Mouse (Mus musculus) lung, embryonic 16.5 days (tissue): ENCODE data around the gene 1600014C23Rik. TPM values are rescaled to one million over a fixed set of nuclear protein-coding genes. Genes with fewer than 3 reads are reported as not detected.
A peak's percentile ranks its signal among the peaks of the same experiment; 100 is the strongest.

ENCODE experiments used
- ATAC-seq: fragments of 200-750 bp; cut with Nextera tagmentation; 2 replicates; pipeline ENCODE4 v1.8.0; 2017; ENCODE audit warnings: low read depth, mild to moderate bottlenecking, moderate library complexity
- H3K27ac ChIP-seq: fragments of 300-500 bp; sonication (generic); 2 replicates; pipeline ENCODE4 v1.5.1; 2014; ENCODE audit warnings: mild to moderate bottlenecking, control low read depth, low read length
- H3K27me3 ChIP-seq: fragments of 300-500 bp; sonication (generic); 2 replicates; pipeline ENCODE4 v1.6.1; 2014; ENCODE audit warnings: low read depth, low read length, mixed read lengths; ENCODE audit not compliant: control insufficient read depth, insufficient read depth
- H3K36me3 ChIP-seq: fragments of 300-500 bp; sonication (generic); 2 replicates; pipeline ENCODE4 v1.6.1; 2014; ENCODE audit warnings: low read length; ENCODE audit not compliant: control insufficient read depth, insufficient read depth
- H3K4me1 ChIP-seq: fragments of 300-500 bp; sonication (generic); replicated peaks from 2 replicates; pipeline ENCODE4 v1.6.1; 2014; ENCODE audit warnings: low read length, mixed read lengths; ENCODE audit not compliant: control insufficient read depth, insufficient read depth
- H3K4me2 ChIP-seq: fragments of 300-500 bp; sonication (generic); 2 replicates; pipeline ENCODE4 v1.6.1; 2014; ENCODE audit warnings: low read depth, low read length, control low read depth
- H3K4me3 ChIP-seq: fragments of 300-500 bp; sonication (generic); 2 replicates; pipeline ENCODE4 v1.5.1; 2014; ENCODE audit warnings: mild to moderate bottlenecking, low read length, control low read depth
- H3K9ac ChIP-seq: fragments of 300-500 bp; sonication (generic); 2 replicates; pipeline ENCODE4 v1.6.1; 2014; ENCODE audit warnings: low read length, control low read depth
- H3K9me3 ChIP-seq: fragments of 300-500 bp; sonication (generic); 2 replicates; pipeline ENCODE4 v1.6.1; 2016; ENCODE audit warnings: low read length; ENCODE audit not compliant: control insufficient read depth
- WGBS: fragments of 180-500 bp; shearing (Covaris S2); extraction: QIAGEN DNeasy Blood & Tissue Kit; methylation state at CpG from one replicate; pipeline ENCODE4 v1.1.7; 2014; 5-methylcytosine and 5-hydroxymethylcytosine counted together
- polyA plus RNA-seq: library from polyadenylated mRNA; unstranded; fragments of >200 nt; fragmentation: Nextera tagmentation; extraction: Ambion mirVana; gene quantifications from 2 replicates; pipeline ENCODE4 v1.2.1, GENCODE M21; 2015

Gene 1600014C23Rik
- not detected in 2 replicates for polyA plus RNA-seq

GRCm38 (mm10) chr17:45733735-45734301, at the start of gene 1600014C23Rik:
Gene 1600014C23Rik (minus strand): TSS chr17:45733844.
- H3K4me2 ChIP-seq = peak within 1 kb of the TSS; percentile 91
- peaks cover 32% of the 10 kb centered on the region for H3K4me1 ChIP-seq
- H3K27me3 ChIP-seq = peaks cover 10% of the 10 kb centered on the region
- peak; percentile 3; the same call in 1 of the 2 replicates for ATAC-seq
- peak within 1 kb of the TSS; percentile 45 for H3K4me3 ChIP-seq
- no peaks in the 10 kb centered on the region for H3K36me3 ChIP-seq
- H3K9ac ChIP-seq = peak within 1 kb of the TSS; percentile 70
- peak within 1 kb of the TSS; percentile 12; the same call in 1 of the 2 replicates for H3K27ac ChIP-seq
- no peaks in the 10 kb centered on the region for H3K9me3 ChIP-seq
- 3% methylated on average over 41 of the region's 41 CpGs for WGBS

GRCm38 (mm10) chr17:45778446-45778845, 44.8 kb upstream of the 1600014C23Rik start:
- Histone ChIP-seq H3K27me3 (no peaks in the 10 kb centered on the region), H3K4me2 (no peak overlapping the region), H3K9ac (no peak overlapping the region), H3K36me3 (no peaks in the 10 kb centered on the region), H3K4me3 (no peak overlapping the region), H3K4me1 (no peaks in the 10 kb centered on the region), H3K27ac (no peak overlapping the region), H3K9me3 (no peaks in the 10 kb centered on the region)
- WGBS = 67% methylated on average over 4 of the region's 4 CpGs
- no peak for ATAC-seq

GRCm38 (mm10) chr17:45777431-45777830, 43.8 kb upstream of the 1600014C23Rik start:
- WGBS = 72% methylated on average over 6 of the region's 6 CpGs
- Histone ChIP-seq H3K4me3 (no peak overlapping the region), H3K4me1 (no peaks in the 10 kb centered on the region), H3K9me3 (no peaks in the 10 kb centered on the region), H3K4me2 (no peak overlapping the region), H3K27ac (no peak overlapping the region), H3K36me3 (no peaks in the 10 kb centered on the region), H3K27me3 (no peaks in the 10 kb centered on the region), H3K9ac (no peak overlapping the region)
- ATAC-seq = no peak

- Histone ChIP-seq H3K4me1 (no peaks in the 10 kb centered on the region), H3K9ac (no peak overlapping the region), H3K4me2 (no peak overlapping the region), H3K9me3 (no peaks in the 10 kb centered on the region), H3K36me3 (no peaks in the 10 kb centered on the region), H3K4me3 (no peak overlapping the region), H3K27me3 (no peaks in the 10 kb centered on the region), H3K27ac (no peak overlapping the region)
- ATAC-seq = no peak
- 89% methylated on average over 8 of the region's 8 CpGs for WGBS
Measured at GRCm38 (mm10) chr17:45776185-45776584, 42.5 kb upstream of the 1600014C23Rik start.

GRCm38 (mm10) chr17:45775468-45775867, 41.8 kb upstream of the 1600014C23Rik start:
- Histone ChIP-seq H3K27me3 (no peaks in the 10 kb centered on the region), H3K4me2 (no peak overlapping the region), H3K9ac (no peak overlapping the region), H3K4me1 (peaks cover 4% of the 10 kb centered on the region), H3K36me3 (no peaks in the 10 kb centered on the region), H3K27ac (no peak overlapping the region), H3K9me3 (no peaks in the 10 kb centered on the region), H3K4me3 (no peak overlapping the region)
- no peak for ATAC-seq
- WGBS = 88% methylated on average over 9 of the region's 9 CpGs

GRCm38 (mm10) chr17:45772566-45772965, 38.9 kb upstream of the 1600014C23Rik start:
- no peak overlapping the region for H3K4me2 ChIP-seq
- 55% methylated on average over 3 of the region's 3 CpGs for WGBS
- no peaks in the 10 kb centered on the region for H3K27me3 ChIP-seq
- H3K36me3 ChIP-seq = no peaks in the 10 kb centered on the region
- H3K9me3 ChIP-seq = no peaks in the 10 kb centered on the region
- no peak overlapping the region for H3K27ac ChIP-seq
- H3K4me3 ChIP-seq = no peak overlapping the region
- peaks cover 15% of the 10 kb centered on the region for H3K4me1 ChIP-seq
- ATAC-seq = no peak
- no peak overlapping the region for H3K9ac ChIP-seq

GRCm38 (mm10) chr17:45772096-45772495, 38.5 kb upstream of the 1600014C23Rik start:
- Histone ChIP-seq H3K4me2 (no peak overlapping the region), H3K4me1 (peaks cover 20% of the 10 kb centered on the region), H3K27ac (no peak overlapping the region), H3K9ac (no peak overlapping the region), H3K27me3 (no peaks in the 10 kb centered on the region), H3K9me3 (no peaks in the 10 kb centered on the region), H3K36me3 (no peaks in the 10 kb centered on the region), H3K4me3 (no peak overlapping the region)
- 71% methylated on average over 8 of the region's 8 CpGs for WGBS
- ATAC-seq = no peak

GRCm38 (mm10) chr17:45770441-45770840, 36.8 kb upstream of the 1600014C23Rik start:
- Histone ChIP-seq H3K9me3 (no peaks in the 10 kb centered on the region), H3K4me1 (peaks cover 33% of the 10 kb centered on the region), H3K9ac (0 out of 2 replicates have a peak overlapping the region, but pooled peaks have one; percentile 31), H3K4me2 (no peak overlapping the region), H3K36me3 (no peaks in the 10 kb centered on the region), H3K27ac (peak overlapping the region; percentile 70), H3K4me3 (no peak overlapping the region), H3K27me3 (no peaks in the 10 kb centered on the region)
- peak; percentile 16; the same call in 1 of the 2 replicates for ATAC-seq
- 32% methylated on average over 6 of the region's 6 CpGs for WGBS

- peak overlapping the region; percentile 70 for H3K27ac ChIP-seq
- H3K4me3 ChIP-seq = no peak overlapping the region
Measured at GRCm38 (mm10) chr17:45769821-45770220, 36.2 kb upstream of the 1600014C23Rik start.

More at GRCm38 (mm10) chr17:45769821-45770220, 36.2 kb upstream of the 1600014C23Rik start:
- H3K36me3 ChIP-seq = no peaks in the 10 kb centered on the region
- no peaks in the 10 kb centered on the region for H3K9me3 ChIP-seq
- H3K4me1 ChIP-seq = peaks cover 33% of the 10 kb centered on the region
- H3K27me3 ChIP-seq = no peaks in the 10 kb centered on the region
- 66% methylated on average over 6 of the region's 6 CpGs for WGBS
- no peak for ATAC-seq
- H3K4me2 ChIP-seq = no peak overlapping the region
- no peak overlapping the region for H3K9ac ChIP-seq
